Mouse (Mus musculus) c-Kit-positive CD71-negative TER-119-negative erythroid progenitor cells, embryonic 14.5 days (primary cell): ENCODE measurements around the gene Arhgap24.

Source experiments
- DNase-seq: peaks from one replicate; pipeline ENCODE4 v3.0.0-alpha.2; 2013; ENCODE audit warnings: low read depth

Arhgap24 gene

GRCm38 (mm10) chr5:102582864-102583410, 101.7 kb downstream of the Arhgap24 start:
- no peak for DNase-seq

GRCm38 (mm10) chr5:102591422-102591821, 110.2 kb downstream of the Arhgap24 start:
- DNase-seq, result no peak

GRCm38 (mm10) chr5:102593058-102593457, 111.9 kb downstream of the Arhgap24 start:
- no peak for DNase-seq

- DNase-seq, result no peak
Observed at GRCm38 (mm10) chr5:102599102-102599501, 117.9 kb downstream of the Arhgap24 start.

- no peak for DNase-seq
Observed at GRCm38 (mm10) chr5:102613571-102613970, 132.4 kb downstream of the Arhgap24 start.

- no peak for DNase-seq
Observed at GRCm38 (mm10) chr5:102614081-102614480, 132.9 kb downstream of the Arhgap24 start.

GRCm38 (mm10) chr5:102615249-102615648, 134.1 kb downstream of the Arhgap24 start:
- no peak for DNase-seq

- no peak for DNase-seq
Observed at GRCm38 (mm10) chr5:102621036-102621435, 139.8 kb downstream of the Arhgap24 start.

- no peak for DNase-seq
Observed at GRCm38 (mm10) chr5:102623807-102624435, 142.7 kb downstream of the Arhgap24 start.

- no peak for DNase-seq
Observed at GRCm38 (mm10) chr5:102626671-102627070, 145.5 kb downstream of the Arhgap24 start.

GRCm38 (mm10) chr5:102629362-102629771, 148.2 kb downstream of the Arhgap24 start:
- DNase-seq, result no peak

GRCm38 (mm10) chr5:102635591-102635990, 154.4 kb downstream of the Arhgap24 start:
- no peak for DNase-seq

- no peak for DNase-seq
Observed at GRCm38 (mm10) chr5:102639782-102640559, 158.8 kb downstream of the Arhgap24 start.

- DNase-seq, result no peak
Observed at GRCm38 (mm10) chr5:102643364-102643763, 162.2 kb downstream of the Arhgap24 start.

GRCm38 (mm10) chr5:102643820-102644219, 162.6 kb downstream of the Arhgap24 start:
- DNase-seq, result no peak

- no peak for DNase-seq
Observed at GRCm38 (mm10) chr5:102659061-102659460, 177.9 kb downstream of the Arhgap24 start.

GRCm38 (mm10) chr5:102664988-102665726, 184.0 kb downstream of the Arhgap24 start:
- DNase-seq, result no peak

- DNase-seq, result no peak
Observed at GRCm38 (mm10) chr5:102666886-102667285, 185.7 kb downstream of the Arhgap24 start.

- DNase-seq, result no peak
Observed at GRCm38 (mm10) chr5:102667754-102668575, 186.8 kb downstream of the Arhgap24 start.

GRCm38 (mm10) chr5:102670206-102670605, 189.0 kb downstream of the Arhgap24 start:
- DNase-seq, result no peak

GRCm38 (mm10) chr5:102670731-102671345, 189.6 kb downstream of the Arhgap24 start:
- no peak for DNase-seq
